Mouse (Mus musculus) cerebellum, adult 8-10 months (tissue): ENCODE results near the gene Fgf18.

ENCODE experiments used
- DNase-seq: peaks from one replicate; pipeline ENCODE4 v3.0.0; 2022

The Fgf18 gene

DNA sequence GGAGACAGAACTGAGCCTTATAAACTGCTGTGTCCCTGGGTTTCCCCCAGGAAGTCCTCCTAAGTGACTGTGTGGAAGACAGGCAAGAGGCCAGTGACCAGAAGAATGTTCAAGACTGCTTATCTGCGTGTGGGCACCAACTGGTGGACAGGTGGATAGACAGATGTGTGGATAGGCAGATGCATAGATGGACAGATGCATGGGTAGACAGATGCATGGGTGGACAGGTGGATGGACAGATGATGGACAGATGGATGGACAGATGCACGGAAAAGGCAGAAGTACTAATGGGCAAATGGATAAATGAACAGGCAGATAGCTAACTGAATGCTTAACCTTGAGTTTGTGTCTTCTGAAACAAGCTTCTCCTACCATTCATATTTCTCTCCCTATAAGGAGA, 37.1 kb downstream of the Fgf18 start:
- DNase-seq = no peak

DNA sequence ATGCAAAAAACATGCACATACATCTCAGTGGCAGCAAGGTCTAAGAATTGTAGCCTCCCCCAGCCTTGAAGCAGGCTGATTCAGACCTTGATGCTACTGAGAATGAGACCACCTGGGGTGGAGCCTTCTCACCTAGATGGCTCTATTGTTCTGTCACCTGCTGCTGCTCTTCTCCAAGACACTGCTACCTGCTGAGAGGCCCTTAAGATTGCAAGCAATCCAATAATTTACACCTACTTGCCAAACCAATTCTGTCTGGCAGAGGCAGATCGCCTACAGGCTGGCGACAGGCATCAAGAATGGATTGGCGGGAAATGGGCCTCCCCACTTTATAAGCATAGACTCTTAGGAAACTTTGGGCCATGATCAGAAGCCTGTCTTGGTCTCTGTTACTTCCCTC, 39.7 kb downstream of the Fgf18 start:
- DNase-seq = no peak

DNA sequence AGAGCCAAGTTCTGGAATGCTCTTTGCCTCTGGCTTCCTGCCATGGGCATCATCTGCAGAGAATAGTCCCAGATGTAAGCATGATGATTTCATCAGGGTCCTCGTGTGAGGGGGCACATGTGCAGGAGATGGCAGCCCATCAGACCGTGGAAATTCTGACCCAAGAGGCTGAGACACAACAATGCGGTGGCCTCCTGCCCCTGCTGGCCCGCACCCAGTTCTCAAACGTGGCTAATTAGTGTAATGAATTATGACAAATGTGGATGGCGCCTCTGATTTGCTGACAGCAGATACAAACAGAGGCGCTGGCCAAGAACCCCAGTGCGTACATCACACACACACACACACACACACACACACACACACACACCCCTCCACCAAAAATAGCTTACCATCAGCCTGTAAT, 42.3 kb downstream of the Fgf18 start:
- DNase-seq = no peak

DNA sequence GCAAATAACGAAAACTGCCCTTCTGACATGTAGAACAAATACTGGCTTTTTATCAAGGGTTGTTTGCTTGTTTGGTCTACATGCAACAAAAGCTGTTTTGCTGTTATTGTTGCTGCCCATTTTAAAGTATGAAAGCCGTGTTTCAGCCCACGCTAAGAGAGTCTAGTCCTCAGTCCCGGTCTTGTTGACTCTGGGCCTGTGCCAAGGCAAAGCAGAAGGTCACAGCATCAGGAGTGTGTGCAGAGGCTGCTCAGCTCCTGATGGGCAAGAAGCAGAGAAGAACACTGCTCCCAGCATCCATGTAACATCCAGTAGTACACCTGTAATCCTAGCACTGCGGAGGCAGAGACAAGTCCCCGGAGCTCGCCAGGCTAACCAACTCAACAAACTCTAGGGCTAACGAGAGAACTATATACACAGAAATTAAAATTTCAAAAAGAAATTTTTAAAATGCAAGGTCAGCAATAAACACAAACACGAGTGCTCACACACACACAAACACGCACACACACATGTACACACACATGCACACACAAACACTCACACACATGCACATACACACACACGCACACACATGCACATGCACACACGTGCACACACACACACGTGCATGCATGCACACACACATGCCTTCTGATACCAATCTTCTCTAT, 43.8 kb downstream of the Fgf18 start:
- no peak for DNase-seq

DNA sequence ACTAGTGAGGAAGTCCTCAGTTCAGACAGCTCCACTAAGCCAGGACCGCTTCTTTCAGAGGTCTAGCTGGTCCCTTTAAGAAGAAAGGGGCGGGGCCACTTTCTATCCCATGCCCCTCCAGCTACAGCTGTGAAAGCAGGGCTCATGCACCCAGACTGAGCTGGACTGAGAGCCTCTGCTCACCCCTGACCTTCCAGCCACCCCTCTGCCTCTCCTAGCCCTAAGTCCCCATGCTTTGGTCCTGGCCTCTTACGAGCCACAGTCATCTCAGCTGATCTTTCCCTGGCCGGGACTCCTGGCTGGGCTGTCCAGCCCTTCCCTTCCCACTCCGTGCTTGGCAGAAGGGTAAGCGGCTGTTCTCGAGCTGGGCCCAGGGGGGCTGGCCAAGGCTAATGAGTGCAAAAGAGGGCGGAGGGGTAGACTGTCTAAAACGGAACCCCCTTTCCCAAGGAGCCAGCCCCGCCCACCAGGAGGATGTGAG, 47.1 kb downstream of the Fgf18 start:
- no peak for DNase-seq

DNA sequence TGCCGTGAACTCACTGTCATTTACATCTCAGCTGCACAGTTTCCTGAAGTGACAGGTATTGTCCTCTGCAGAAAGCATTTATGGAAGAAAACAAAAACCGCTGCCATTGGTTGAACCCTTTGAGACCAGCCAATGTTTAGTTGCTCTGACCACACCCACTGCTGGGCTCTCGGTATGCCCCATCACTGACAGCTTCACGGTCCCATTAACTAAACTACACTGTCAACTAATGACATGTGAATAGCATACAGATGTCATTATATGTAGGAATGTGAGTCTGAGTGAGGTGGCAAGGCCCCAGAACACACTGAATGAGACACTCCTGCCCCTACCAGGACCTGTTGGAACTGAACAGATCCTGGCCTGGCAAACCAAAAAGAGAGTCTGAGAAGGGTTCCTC, 47.8 kb downstream of the Fgf18 start:
- no peak for DNase-seq

DNA sequence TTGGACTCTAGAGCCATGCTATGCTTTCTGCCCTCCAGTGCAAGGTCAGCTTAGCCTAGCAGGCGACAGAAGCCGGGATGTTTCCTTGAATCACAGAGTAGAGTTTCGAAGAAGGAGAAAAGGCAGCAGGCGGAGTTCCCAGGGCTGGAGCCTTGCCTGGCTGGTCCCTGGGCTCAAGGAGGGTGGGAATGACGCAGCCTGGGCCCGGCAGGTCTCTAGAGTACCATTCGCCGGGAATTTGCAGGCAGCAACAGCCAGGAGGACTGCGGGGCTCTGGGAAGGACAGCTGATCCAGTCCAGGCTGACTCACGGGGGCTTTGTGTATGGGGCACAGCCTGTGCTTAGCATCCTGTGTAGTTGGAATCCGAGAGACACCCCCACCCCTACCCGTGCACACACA, 48.8 kb downstream of the Fgf18 start:
- no peak for DNase-seq

DNA sequence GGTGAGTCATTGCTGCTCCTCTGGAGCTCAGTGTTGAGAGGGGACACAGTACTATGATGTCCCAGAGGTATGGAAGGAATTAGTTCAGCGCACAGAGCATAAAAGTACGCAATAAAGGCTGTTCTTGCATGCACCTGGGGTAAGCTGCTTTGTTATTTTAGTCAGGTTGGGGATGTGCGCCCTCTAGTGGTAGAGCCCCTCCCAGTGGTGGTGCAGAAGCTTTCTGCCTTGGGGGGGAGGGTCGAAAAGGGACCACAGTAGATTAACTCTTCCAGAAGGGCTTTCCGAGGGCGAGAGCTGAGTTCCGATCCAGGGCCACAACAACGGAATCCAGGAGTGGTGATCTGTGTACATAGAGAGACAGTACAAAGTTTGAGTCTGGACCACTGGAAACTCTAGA, 49.3 kb downstream of the Fgf18 start:
- DNase-seq = peak; percentile 16

DNA sequence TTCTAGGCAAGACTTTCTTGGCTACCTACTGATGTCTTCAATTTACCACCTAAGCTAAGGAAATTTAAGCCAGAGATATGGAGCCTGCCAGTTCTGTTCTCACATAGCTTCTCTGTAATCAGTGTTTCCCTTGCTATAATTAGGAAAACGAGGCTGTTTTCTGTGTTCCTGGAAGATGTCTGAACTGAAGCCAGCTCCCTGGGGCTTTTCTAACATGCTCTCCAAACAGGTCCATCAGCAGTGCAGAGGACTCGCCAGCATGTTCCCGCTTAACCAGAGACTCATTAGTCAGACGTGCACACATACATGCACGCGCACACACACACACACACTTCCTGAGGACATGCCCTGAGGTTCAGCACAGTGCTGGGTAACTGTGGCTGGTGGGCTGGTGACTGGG, 57.3 kb downstream of the Fgf18 start:
- DNase-seq = no peak

DNA sequence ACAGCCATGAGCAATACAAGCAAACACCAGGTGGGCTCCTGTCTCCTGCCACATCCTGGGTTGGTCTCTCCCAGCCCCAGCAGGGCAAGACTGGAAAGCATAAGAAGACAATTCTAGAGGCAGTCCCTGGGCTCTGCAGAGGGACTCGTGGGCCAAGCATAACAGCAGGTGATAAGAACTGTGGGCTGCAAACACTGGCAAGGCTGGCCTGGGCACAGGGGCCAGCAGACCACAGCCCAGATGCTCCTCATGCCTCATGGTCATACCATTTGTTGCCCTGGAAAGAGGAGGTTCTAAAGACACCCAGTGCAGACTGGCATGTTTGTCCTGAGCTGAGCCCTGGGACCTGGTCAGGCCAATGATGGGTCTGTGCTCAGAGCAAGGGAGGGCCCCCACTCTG, 59.0 kb downstream of the Fgf18 start:
- no peak for DNase-seq

DNA sequence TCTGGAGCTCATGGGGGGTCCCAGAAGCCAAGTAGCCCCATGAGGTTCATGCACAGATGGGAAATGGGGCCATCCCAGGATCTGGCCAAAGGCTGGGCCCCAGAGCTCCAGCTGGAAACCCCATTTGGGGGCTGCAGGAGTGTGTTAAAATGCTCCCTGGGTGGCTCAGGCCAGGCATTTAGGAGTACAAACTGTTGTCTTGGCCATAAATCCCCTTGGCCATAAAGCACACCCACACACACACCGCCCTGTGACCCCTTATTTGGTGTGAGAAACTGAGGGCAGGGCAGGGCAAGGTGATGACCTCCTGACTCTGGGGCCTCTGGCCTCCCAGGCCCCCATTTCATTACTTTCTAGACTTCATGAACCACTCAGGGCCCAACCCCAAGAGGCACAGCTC, 61.2 kb downstream of the Fgf18 start:
- DNase-seq = no peak

DNA sequence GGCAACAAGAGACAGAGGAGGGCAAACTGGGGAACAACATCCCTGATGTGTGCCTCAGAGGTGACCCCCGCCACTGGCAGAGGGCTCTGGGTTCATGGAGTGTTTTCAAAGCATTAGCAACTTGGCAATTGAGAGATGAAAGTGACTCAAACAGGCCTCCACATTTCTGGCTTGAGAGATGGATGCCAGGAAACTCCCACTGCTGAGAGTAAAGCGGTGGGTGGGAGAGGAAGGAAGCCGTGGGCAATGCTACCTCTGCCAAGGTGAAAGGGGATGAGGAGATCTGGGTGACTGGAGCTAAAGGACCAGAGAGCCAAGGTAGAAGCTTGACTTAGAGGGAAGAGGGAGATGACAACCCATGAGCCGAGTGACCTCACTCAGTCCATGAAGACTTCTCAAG, 61.7 kb downstream of the Fgf18 start:
- no peak for DNase-seq

DNA sequence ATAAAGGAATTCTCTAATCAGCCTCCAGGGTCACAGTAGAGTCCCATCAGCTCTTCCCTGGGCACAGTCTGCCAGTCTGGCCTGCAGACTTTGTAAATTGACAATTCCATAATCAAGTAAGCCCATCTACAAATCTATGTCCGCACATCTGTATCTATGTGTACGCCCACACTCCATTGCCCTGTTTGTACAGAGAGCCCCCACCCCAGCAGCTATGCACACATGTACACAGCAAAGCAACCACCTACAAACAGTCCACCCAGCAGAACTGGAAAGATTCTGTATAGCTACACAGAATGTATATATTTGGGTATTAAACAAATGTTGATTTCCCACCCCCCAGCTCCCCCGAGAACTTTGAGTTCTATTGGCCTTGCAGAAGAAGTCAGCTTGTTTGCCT, 62.1 kb downstream of the Fgf18 start:
- DNase-seq = no peak

DNA sequence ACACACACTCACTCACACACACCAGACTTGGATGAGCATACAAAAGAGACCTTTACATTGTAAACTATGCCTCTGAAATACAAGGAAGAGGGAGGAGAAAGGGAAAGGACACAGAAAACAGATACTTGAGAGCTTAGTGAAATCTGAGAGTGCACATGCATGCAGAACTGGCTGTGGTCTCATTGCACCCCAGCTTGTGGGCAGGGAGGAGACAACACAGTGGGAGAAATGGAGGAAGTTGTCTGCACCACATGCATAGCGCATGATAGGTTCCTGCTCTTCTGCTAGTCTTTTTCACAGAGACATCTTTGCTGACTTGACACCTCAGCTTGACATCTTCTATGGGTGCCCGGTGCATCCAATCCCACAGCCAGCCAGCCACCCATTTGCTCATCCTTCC, 63.2 kb downstream of the Fgf18 start:
- no peak for DNase-seq

DNA sequence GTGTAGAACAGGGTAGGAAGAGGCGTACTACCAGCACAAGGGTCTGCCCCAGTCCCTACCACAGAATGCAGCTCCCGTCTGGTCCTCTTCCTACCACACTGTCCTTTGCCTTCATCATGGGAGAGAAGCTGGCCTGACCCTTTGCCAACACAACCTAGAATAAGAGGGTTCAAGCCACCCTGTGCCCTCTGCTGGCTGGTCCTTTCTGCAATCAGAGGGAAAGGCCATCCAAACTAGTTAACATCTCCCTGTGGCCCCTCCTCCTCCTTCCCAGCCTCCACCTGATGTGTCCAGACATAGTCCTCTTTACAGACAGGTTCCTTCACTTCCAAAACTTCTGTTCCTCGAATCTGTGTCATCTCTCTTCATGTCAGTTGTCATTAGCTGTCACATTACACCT, 66.0 kb downstream of the Fgf18 start:
- DNase-seq = no peak

DNA sequence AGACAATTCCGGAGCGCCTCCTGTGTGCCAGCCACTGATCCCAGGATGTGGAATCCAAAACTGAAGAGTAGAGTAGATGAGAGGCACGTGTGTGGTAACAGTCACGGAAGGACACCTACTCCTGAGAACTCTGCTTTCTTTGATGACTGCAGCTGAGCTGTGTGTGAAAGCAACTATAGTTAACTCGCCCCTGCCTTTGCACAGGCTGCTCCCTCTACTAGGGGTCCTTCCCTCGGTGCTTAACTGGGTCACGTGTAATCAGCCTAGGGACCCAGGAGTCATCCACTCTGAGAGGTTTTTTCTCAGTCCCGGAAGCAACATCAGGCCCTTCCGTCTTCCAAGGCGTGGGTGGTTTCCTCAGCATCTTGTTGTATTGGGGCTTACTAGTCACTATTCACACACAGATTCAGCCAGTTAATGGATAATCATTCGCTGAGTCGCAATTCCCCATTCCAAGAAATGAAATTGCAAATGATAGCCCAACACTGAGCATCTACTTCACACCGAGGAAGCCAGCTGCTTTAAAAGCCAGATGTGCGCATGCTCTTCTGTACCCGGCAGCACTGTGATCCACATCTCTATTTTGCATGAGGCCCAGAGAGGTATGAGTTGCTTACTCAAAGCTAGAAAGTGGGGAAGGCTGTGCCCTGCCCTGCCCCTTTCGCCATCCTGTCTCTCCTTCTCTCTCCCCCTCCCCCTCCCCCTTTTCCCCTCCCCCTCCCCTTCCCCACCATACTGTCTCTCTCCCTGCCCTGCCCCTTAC, 67.0 kb downstream of the Fgf18 start:
- DNase-seq = no peak

DNA sequence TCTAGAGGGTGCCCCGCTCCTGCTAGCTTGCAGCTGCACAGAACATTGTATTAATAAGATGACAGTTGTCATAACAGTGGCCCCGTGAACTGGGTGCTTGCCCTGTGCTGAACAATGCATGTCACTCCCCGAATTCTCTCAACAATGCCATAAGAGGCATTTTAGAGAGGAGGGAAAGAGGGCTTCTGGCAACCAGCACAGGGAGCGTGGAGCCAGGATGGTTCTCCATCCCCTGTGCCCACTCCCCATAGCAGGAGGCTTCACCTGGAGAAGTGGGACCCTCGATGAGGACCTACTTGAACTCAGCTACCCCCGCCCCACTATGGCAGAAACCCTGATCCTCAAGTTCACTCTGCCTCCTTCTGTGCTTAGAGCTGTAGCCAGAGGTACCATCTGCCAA, 67.8 kb downstream of the Fgf18 start:
- DNase-seq = no peak

DNA sequence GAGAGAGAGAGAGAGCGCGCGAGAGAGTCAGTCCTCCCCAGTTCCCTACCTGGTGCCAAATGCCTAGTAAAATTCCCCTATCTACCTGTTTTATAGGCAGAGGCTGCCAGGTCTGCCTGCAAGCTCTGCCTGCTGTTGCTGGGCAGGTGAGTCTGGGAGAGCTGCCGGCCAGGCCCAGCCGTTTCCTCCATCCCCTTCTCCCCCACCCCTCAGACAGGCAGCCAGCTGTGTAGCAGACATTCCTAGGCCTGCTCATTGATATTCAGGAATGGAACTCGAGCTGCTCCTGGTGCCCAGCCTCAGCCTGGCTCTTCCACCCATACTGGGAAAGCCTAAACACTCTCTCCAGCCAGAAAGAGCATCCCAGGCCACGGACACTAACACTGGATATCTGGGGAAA, 69.2 kb downstream of the Fgf18 start:
- no peak for DNase-seq

DNA sequence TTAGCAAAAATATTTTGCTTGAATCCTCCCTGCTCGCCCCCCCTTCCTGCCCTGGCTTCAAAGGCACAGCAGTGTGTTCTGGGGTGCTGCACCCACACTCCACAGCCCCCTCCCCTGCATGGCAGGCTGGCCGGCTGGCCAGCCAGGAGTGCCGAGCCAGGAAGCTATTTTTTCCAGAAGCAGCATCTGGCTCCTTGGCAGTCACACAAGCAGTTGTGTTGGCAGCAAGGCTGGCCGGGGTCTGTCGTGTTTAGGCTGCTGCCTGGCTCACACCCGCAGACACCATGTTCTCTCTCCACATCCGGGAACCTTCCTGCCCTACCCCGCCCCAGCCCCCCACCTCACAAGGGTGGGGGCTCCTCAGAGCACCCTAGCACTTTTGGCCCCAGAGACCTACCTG, 71.9 kb downstream of the Fgf18 start:
- no peak for DNase-seq

DNA sequence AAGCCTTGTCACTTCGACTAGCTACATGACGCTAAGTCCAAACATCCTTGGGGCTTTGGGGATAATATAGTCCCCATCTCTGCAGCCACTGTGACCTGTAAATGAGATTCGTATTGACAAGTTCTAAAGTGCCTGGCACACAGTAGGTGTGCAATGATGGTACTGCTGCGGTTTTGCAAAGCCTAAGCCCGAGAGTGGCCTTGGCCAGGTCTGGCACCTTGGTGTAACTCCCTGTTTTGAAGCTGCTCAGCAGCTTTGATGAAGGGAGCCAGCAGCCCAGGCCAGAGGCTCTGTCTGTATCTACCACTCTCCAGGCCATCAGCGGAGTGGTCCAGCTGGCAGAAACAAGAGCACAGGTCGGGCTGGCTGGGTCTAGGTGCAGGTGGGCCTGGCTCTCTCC, 72.7 kb downstream of the Fgf18 start:
- no peak for DNase-seq

DNA sequence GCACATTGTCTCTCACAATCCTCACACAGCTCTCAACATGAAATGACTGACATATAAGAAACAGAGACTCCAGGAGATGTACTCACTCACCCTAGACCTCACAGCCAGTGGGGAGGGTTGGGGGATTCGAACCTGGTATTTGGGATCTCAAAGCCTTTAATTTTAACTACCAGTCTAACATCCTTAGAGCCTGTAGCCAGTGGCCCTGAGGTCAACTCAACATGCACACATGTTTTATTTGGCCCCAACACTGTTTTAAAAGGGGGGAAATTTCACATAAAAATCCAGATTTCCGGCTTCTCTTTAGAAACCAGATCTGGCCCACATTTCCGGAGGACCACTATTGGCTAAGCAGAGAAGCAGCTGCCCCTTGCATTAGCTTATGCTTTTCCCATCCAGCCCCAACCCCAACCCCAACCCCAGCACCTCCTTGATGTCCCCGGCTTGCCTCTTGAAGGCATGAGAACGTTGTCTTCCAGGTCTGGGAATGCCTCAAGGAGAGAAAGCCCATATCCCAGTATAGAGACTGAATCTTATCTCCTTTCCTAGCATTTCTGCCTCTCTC, 75.8 kb downstream of the Fgf18 start:
- DNase-seq = no peak

DNA sequence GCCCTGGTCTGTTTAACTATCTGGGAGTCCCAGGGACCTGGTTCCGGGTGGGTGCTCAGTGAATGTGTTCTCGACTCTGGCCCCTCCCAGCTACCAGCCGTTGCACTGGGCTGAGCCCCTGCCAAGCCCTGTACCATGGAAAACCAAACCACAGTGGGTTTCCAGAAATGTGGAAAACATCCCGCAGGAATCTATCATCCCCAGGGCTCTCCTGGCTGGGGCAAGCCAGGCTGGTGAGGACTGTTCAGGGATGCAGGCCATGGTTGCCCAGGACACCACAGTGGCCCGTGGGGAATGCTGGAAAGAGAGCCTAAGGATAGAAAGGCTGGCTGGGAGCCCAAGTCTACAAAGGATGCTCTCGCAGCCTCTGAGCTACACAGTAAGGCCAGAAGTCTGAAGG, 76.7 kb downstream of the Fgf18 start:
- no peak for DNase-seq
